Mouse (Mus musculus) cerebellum, postnatal 25 days (tissue): ENCODE data around the gene Slc37a4.
A peak's percentile ranks its signal among the peaks of the same experiment; 100 is the strongest.
"Not testable (repeated sequence)": the region's sequence is repeated elsewhere in the genome, so short reads cannot be mapped to it uniquely, and the experiment has no call there.

Experiments used
- DNase-seq, 2 experiments: peaks; one replicate each; pipeline ENCODE4 v3.0.0; 2021; ENCODE audit warnings: mixed read lengths in 2 of 2

Gene Slc37a4

GRCm38 (mm10) chr9:44444402-44445025 lies 47.9 kb downstream of the Slc37a4 start:
- DNase-seq: not testable (repeated sequence)

DNA sequence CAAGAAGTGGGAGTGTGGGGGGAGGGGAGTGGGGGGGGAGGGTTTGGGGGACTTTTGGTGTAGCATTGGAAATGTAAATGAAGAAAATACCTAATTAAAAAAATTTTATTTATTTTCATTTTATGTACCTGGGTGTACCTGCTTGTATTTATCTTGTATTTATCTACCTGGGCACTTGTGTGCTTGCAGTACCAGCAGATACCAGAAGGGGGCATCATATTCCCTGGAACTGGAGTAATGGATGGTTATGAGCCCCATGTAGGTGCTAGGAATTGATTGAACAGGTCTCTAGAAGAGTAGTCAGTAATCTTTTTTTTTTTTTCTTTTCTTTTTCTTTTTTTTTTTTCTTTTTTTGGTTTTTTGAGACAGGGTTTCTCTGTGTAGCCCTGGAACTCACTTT lies 53.7 kb downstream of the Slc37a4 start:
- DNase-seq: peak in 1 of 2 experiments; percentile 17
